Mouse (Mus musculus) embryonic fibroblast, embryonic 13.5 days (primary cell): ENCODE results near the gene Klf7. TPM values are rescaled to one million over a fixed set of nuclear protein-coding genes. Genes with fewer than 3 reads are reported as not detected.

Source experiments
- H3K27ac ChIP-seq: 2 replicates; pipeline ENCODE4 v1.5.1; 2012; ENCODE audit warnings: low read length, control low read depth, inconsistent platforms; ENCODE audit not compliant: insufficient read depth
- H3K4me1 ChIP-seq: 2 replicates; pipeline ENCODE4 v1.6.1; 2011; ENCODE audit warnings: low read length; ENCODE audit not compliant: control insufficient read depth, insufficient read depth
- H3K4me3 ChIP-seq: 2 replicates; pipeline ENCODE4 v1.5.1; 2011; ENCODE audit warnings: mild to moderate bottlenecking, control low read depth, low read length; ENCODE audit not compliant: insufficient read depth
- CTCF ChIP-seq: IDR thresholded peaks from 2 replicates; pipeline ENCODE4 v1.5.1; 2011; ENCODE audit warnings: mild to moderate bottlenecking, control low read depth, low read length, moderate library complexity, borderline replicate concordance; ENCODE audit not compliant: insufficient read depth
- POLR2A ChIP-seq: IDR thresholded peaks from 2 replicates; pipeline ENCODE4 v1.6.1; 2011; ENCODE audit warnings: low read depth, mild to moderate bottlenecking, control low read depth, low read length, moderate library complexity
- polyA plus RNA-seq: library from polyadenylated mRNA; stranded (reverse); fragments of >200 nt; gene quantifications from 2 replicates; pipeline ENCODE4 v1.2.4, GENCODE M21; 2011; ENCODE audit warnings: low read depth; ENCODE audit not compliant: missing spikeins, insufficient read length

The Klf7 gene
- polyA plus RNA-seq, 1 experiment, result 34.3 TPM

- H3K4me1 ChIP-seq, result peaks cover 5% of the 10 kb centered on the region; the same call in 1 of the 2 replicates
- TF ChIP-seq POLR2A (no peak), CTCF (no peak)
Observed at GRCm38 (mm10) chr1:63992506-63992905, 129.6 kb downstream of the Klf7 start.

DNA sequence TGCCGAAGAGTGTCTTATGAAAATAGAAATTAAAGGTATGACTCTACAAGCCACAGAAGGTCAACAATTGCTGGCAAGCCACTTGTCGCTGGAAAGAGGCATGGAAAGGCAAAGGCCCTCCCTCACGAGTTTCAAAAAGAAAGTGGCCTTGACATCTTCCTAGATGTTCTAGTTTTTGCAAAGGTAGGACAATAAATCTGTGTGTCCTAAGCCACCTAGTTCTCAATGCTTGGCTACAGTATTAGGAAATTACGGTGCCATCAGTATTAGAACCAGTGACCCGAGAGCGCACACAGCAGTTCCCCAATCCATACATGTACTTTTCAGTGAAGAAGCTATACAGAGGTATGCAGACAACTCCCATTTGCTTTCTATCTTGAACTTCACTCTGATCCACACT lies 131.7 kb downstream of the Klf7 start:
- TF ChIP-seq POLR2A (no peak), CTCF (no peak)
- Histone ChIP-seq H3K27ac (no peak overlapping the region), H3K4me1 (peaks cover 3% of the 10 kb centered on the region; the same call in 1 of the 2 replicates), H3K4me3 (no peak overlapping the region)

More at GRCm38 (mm10) chr1:63992506-63992905, 129.6 kb downstream of the Klf7 start:
- Histone ChIP-seq H3K27ac (no peak overlapping the region), H3K4me3 (no peak overlapping the region)

- H3K4me3 ChIP-seq, result no peak overlapping the region
- no peak for TF ChIP-seq POLR2A
- no peak for TF ChIP-seq CTCF
- no peak overlapping the region for H3K27ac ChIP-seq
- H3K4me1 ChIP-seq, result peaks cover 7% of the 10 kb centered on the region
Observed at GRCm38 (mm10) chr1:63980733-63981132, 141.3 kb downstream of the Klf7 start.
